Mouse (Mus musculus) embryonic fibroblast, embryonic 13.5 days (primary cell): Measurements from ENCODE around the gene B4galnt4.
A peak's percentile ranks its signal among the peaks of the same experiment; 100 is the strongest.

Experiments
- CTCF ChIP-seq: IDR thresholded peaks from 2 replicates; pipeline ENCODE4 v1.5.1; 2011; ENCODE audit warnings: mild to moderate bottlenecking, control low read depth, low read length, moderate library complexity, borderline replicate concordance; ENCODE audit not compliant: insufficient read depth
- POLR2A ChIP-seq: IDR thresholded peaks from 2 replicates; pipeline ENCODE4 v1.6.1; 2011; ENCODE audit warnings: low read depth, mild to moderate bottlenecking, control low read depth, low read length, moderate library complexity

- TF ChIP-seq POLR2A, result no peak
- peak; percentile 35; the same call in 1 of the 2 replicates for TF ChIP-seq CTCF
These were observed 31.3 kb downstream of the B4galnt4 start for GRCm38 (mm10) chr7:141092051-141092735.
